Mouse (Mus musculus) liver, adult 2 months (tissue): Measurements from ENCODE around the gene Cntd1. TPM values are rescaled to one million over a fixed set of nuclear protein-coding genes. Genes with fewer than 3 reads are reported as not detected.

Experiments used
- DNase-seq: peaks from one replicate; pipeline ENCODE4 v3.0.0-alpha.2; 2011; ENCODE audit warnings: low read depth, low spot score; ENCODE audit errors: extremely low read depth
- H3K27ac ChIP-seq: fragments of 200-500 bp; replicated peaks from 2 replicates; pipeline ENCODE4 v1.5.1; 2012; ENCODE audit warnings: low read depth, mild to moderate bottlenecking, control low read depth, inconsistent platforms, low read length; ENCODE audit not compliant: insufficient read depth
- H3K27me3 ChIP-seq: fragments of 200-500 bp; 2 replicates; pipeline ENCODE4 v1.6.1; 2012; ENCODE audit warnings: mild to moderate bottlenecking, moderate library complexity, low read length, inconsistent platforms; ENCODE audit not compliant: control insufficient read depth, insufficient read depth
- H3K36me3 ChIP-seq: fragments of 200-500 bp; 2 replicates; pipeline ENCODE4 v1.6.1; 2012; ENCODE audit warnings: low read length, inconsistent platforms; ENCODE audit not compliant: control insufficient read depth, insufficient read depth
- H3K4me1 ChIP-seq: fragments of 200-500 bp; 2 replicates; pipeline ENCODE4 v1.6.1; 2011; ENCODE audit warnings: low read length; ENCODE audit not compliant: control insufficient read depth, insufficient read depth
- H3K4me3 ChIP-seq: fragments of 200-500 bp; 2 replicates; pipeline ENCODE4 v1.5.1; 2011; ENCODE audit warnings: low read depth, mild to moderate bottlenecking, control low read depth, low read length, moderate library complexity; ENCODE audit not compliant: insufficient read depth
- H3K79me2 ChIP-seq: fragments of 200-500 bp; 2 replicates; pipeline ENCODE4 v1.6.1; 2012; ENCODE audit warnings: inconsistent platforms, mild to moderate bottlenecking, low read length, moderate library complexity; ENCODE audit not compliant: control insufficient read depth, insufficient read depth
- H3K9ac ChIP-seq: fragments of 200-500 bp; 2 replicates; pipeline ENCODE4 v1.6.1; 2012; ENCODE audit warnings: low read depth, mild to moderate bottlenecking, control low read depth, inconsistent platforms, low read length
- CTCF ChIP-seq: fragments of 200-500 bp; IDR thresholded peaks from 2 replicates; pipeline ENCODE4 v1.5.1; 2011; ENCODE audit warnings: low read depth, low read length, control low read depth
- POLR2A ChIP-seq: fragments of 200-500 bp; IDR thresholded peaks from 2 replicates; pipeline ENCODE4 v1.6.1; 2011; ENCODE audit warnings: low read length, control low read depth; ENCODE audit not compliant: insufficient read depth; ENCODE audit errors: extremely low read depth
- WGBS: fragments of 180-500 bp; shearing (Covaris S2); methylation state at CpG from one replicate; pipeline ENCODE4 v1.1.7; 2018; 5-methylcytosine and 5-hydroxymethylcytosine counted together
- polyA plus RNA-seq: library from polyadenylated mRNA; depleted of rRNA; stranded (reverse); fragments of >200 nt; gene quantifications from 2 replicates; pipeline ENCODE4 v1.2.3, GENCODE M21; 2012
- total RNA-seq: library from RNA; depleted of rRNA; stranded (reverse); fragments of >200 nt; gene quantifications from 2 replicates; pipeline ENCODE4 v1.2.3, GENCODE M21; 2014

The Cntd1 gene
- total and polyA plus RNA-seq, 2 experiments, result not detected

DNA sequence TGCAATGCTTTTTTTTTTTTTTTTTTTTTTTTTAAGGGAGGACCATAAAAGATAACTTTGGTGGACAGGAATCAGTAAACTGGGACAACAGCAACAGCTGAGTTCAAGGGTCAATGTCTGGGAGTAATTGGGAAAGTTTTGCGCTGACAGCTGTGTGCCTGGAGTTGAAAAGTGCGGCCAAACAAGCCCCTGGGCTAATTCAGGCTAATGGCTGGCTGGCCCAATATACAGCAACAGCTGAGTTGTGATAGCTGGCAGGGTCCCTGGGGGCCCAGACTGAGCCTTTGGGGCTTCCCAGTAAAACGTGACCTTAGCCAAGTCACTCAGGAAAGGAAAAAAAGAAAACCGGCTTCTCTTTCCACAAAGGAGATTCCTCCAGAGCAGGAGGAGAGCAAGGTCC lies 33.7 kb upstream of the Cntd1 start:
- H3K4me3 ChIP-seq, result no peak overlapping the region
- H3K27ac ChIP-seq, result peak overlapping the region; percentile 26; the same call in 1 of the 2 replicates
- H3K79me2 ChIP-seq, result no peaks in the 10 kb centered on the region
- peaks cover 8% of the 10 kb centered on the region; the same call in 1 of the 2 replicates for H3K27me3 ChIP-seq
- WGBS, result 25% methylated on average over 4 of the region's 4 CpGs
- no peaks in the 10 kb centered on the region for H3K36me3 ChIP-seq
- no peak for TF ChIP-seq POLR2A
- TF ChIP-seq CTCF, result no peak
- H3K9ac ChIP-seq, result no peak overlapping the region
- peak; percentile 69 for DNase-seq
- H3K4me1 ChIP-seq, result peaks cover 1% of the 10 kb centered on the region; the same call in 1 of the 2 replicates

DNA sequence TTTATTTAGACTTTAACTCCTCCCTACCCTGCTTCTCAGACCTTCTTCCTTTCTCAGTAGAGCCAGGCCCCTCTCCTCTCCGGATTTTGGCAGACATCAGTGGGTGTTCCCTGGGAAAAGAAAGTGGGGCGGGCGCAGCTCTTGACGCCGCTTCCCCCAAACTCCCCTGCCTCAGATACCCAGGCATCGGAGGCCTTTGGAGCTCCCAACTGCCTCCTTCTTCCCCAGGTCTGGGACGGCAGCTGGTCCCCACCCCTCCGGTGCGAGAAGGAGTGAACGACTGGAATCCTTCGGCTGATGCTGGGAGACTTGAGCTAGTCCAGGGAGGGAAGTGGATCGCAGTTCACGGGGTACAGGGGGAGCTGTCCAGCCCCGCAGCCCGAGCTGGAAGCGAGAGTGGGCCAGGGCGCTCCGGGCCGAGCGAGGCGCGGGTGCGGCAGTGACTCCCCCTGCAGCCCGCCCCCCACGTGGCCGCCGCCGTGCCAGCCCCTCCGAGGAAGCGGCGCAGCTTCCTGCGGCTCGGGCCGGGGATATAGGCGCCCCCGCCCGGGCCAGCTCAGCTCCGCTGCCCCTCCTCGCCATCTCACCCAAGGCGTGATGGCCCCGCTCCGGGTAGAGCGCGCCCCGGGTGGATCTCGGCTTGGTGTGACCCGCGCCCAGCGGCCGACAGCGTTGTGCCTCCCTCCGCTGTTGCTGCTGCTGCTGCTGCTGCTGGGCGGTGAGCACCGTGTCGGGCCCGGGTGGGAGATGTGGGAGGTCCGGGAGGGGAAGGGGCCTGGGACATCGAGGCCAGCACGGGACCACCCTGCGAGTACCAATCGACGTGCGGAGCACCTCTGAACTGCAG lies 32.7 kb upstream of the Cntd1 start, which contains the start of gene Ramp2:
Gene Ramp2, plus strand, starts transcription at position 174 of the 847 bp plus-strand sequence.
- Histone ChIP-seq H3K9ac (peak within 1 kb of the TSS; percentile 87), H3K27me3 (peaks cover 8% of the 10 kb centered on the region; the same call in 1 of the 2 replicates), H3K27ac (peak within 1 kb of the TSS; percentile 83), H3K36me3 (no peaks in the 10 kb centered on the region), H3K79me2 (no peaks in the 10 kb centered on the region), H3K4me1 (peaks cover 1% of the 10 kb centered on the region; the same call in 1 of the 2 replicates), H3K4me3 (peak within 1 kb of the TSS; percentile 97)
- DNase-seq, result no peak
- 7% methylated on average over 61 of the region's 63 CpGs for WGBS
- TF ChIP-seq CTCF (no peak), POLR2A (no peak)

DNA sequence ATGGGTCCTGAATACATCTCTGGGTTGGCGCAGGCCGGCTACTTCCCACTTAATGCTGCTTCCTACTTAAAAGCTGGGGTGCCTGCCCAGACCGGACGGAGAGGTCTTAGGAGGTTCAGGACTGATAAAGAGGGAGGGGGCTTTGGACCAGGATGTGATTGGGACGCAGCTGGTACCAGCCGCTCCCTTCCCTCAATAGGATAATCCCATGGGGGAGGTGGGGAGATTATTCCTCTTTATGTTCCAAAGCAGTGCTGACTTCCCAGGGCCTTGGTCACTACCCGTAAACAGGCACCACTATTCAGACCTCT lies 32.2 kb upstream of the Cntd1 start:
- DNase-seq, result no peak
- H3K27ac ChIP-seq, result peak overlapping the region; percentile 70
- peaks cover 8% of the 10 kb centered on the region; the same call in 1 of the 2 replicates for H3K27me3 ChIP-seq
- no peaks in the 10 kb centered on the region for H3K79me2 ChIP-seq
- H3K4me3 ChIP-seq, result peak overlapping the region; percentile 97
- H3K4me1 ChIP-seq, result peaks cover 1% of the 10 kb centered on the region; the same call in 1 of the 2 replicates
- no peaks in the 10 kb centered on the region for H3K36me3 ChIP-seq
- H3K9ac ChIP-seq, result peak overlapping the region; percentile 87
- 61% methylated on average over 7 of the region's 7 CpGs for WGBS
- no peak for TF ChIP-seq CTCF
- no peak for TF ChIP-seq POLR2A

DNA sequence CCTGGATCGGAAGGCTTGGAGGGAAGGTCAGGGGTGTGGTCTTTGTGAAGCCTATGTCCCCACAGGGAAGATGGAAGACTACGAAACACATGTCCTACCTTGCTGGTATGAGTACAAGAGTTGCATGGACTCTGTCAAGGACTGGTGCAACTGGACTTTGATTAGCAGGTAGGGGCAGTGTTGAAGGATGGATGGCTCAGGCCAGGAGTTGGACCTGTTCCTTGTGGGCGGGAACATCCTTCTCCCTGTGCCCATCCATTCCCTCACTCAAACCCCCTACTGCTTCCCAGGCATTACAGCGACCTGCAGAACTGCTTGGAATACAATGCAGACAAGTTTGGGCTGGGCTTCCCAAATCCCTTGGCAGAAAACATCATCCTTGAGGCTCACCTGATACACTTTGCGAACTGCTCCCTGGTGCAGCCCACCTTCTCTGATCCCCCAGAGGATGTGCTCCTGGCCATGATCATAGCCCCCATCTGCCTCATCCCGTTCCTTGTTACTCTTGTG lies 31.2 kb upstream of the Cntd1 start:
- 83% methylated on average over 6 of the region's 6 CpGs for WGBS
- no peaks in the 10 kb centered on the region for H3K36me3 ChIP-seq
- DNase-seq, result no peak
- peak overlapping the region; percentile 33; the same call in 1 of the 2 replicates for H3K9ac ChIP-seq
- TF ChIP-seq POLR2A (no peak), CTCF (no peak)
- H3K27ac ChIP-seq, result peak overlapping the region; percentile 70
- peaks cover 1% of the 10 kb centered on the region; the same call in 1 of the 2 replicates for H3K4me1 ChIP-seq
- H3K79me2 ChIP-seq, result no peaks in the 10 kb centered on the region
- peak overlapping the region; percentile 97 for H3K4me3 ChIP-seq
- H3K27me3 ChIP-seq, result peaks cover 8% of the 10 kb centered on the region; the same call in 1 of the 2 replicates

DNA sequence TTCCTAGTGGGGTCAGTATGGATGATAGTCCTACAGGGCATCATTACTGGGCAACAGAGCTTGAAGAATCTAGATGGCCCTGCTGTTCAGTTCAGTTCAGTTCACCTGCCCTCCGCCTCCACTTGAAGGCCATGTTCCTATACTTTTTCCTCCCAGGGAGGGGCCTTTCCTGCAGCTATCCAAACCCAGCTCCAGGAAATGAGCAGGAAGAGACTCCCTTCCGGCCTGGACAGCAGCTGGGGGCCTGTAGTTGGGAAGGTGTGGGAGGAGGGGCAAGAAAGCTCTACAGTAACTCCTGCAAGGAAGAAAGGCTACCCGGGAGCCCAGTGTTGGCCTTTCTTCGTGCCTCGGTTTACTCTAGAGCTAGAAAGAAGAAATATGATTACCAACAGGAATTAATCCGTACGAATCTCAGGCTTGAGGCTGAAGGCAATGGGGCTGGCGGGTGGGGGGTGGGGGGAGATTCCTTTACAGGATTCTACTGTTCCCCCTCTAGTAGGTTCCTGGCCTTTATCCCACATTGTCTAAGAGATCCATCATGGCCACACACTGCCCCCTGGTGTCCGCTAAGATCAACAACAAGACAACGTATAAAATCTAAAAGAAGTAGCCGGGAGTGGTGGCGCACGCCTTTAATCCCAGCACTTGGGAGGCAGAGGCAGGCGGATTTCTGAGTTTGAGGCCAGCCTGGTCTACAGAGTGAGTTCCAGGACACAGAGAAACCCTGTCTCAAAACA lies 30.4 kb upstream of the Cntd1 start:
- Histone ChIP-seq H3K9ac (no peak overlapping the region), H3K4me3 (no peak overlapping the region)
- WGBS, result 39% methylated on average over 14 of the region's 14 CpGs

More for the DNA sequence above, 30.4 kb upstream of the Cntd1 start:
- TF ChIP-seq CTCF (peak; percentile 56), POLR2A (no peak)
- DNase-seq, result peak; percentile 58
- Histone ChIP-seq H3K27ac (0 out of 2 replicates have a peak overlapping the region, but pooled peaks have one; percentile 70), H3K79me2 (no peaks in the 10 kb centered on the region), H3K36me3 (no peaks in the 10 kb centered on the region), H3K4me1 (peaks cover 5% of the 10 kb centered on the region), H3K27me3 (peaks cover 8% of the 10 kb centered on the region; the same call in 1 of the 2 replicates)
